Mouse (Mus musculus): Measurements from ENCODE around the gene Tbxa2r. TPM values are rescaled to one million over a fixed set of nuclear protein-coding genes. Genes with fewer than 3 reads are reported as not detected.
A peak's percentile ranks its signal among the peaks of the same experiment; 100 is the strongest.

Gene Tbxa2r
- total RNA-seq, 2 experiments from 2014 or later, result 7.7 to 8.5 TPM

DNA sequence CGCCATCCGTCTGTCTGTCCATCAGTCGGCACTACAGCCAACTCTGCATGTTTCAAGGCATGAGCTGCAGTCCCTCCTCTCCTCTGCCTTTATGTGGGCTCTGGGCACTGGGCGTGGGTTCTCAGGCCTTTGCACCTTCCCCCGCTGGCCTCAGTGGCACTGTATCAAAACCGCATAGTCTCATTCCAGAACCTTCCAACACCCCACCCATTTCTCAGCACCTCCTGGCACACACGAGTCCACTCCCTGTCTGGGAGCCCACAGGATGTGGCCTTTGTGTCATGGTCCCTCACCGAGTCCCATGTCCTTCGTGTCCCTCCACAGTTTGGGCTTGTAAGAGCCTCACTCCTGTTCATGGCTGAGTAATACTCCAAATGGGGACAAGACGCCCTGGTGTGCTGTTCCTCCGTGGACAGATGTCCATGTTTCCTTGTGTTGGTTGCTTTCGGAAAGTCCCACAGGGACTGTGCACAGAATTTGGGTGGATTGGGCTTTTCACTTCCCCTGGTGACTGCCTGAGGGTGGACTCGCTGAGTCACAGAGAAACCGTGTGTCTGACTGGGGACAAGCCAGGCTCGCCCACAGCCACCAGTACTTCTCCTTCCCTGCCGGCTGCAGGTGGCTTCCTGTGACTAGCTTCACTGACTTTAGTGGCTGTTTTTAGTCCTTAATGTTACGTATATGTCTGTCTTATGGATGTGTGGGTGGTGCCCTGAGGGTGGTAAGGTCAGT, 30.0 kb upstream of the Tbxa2r start:
- intact Hi-C loops (cut with DNase I), result no loop called here
- no peak for DNase-seq

GRCm38 (mm10) chr10:81299585-81300351, 28.8 kb upstream of the Tbxa2r start:
- no peak for DNase-seq
- intact Hi-C loops (cut with DNase I), result no loop called here

DNA sequence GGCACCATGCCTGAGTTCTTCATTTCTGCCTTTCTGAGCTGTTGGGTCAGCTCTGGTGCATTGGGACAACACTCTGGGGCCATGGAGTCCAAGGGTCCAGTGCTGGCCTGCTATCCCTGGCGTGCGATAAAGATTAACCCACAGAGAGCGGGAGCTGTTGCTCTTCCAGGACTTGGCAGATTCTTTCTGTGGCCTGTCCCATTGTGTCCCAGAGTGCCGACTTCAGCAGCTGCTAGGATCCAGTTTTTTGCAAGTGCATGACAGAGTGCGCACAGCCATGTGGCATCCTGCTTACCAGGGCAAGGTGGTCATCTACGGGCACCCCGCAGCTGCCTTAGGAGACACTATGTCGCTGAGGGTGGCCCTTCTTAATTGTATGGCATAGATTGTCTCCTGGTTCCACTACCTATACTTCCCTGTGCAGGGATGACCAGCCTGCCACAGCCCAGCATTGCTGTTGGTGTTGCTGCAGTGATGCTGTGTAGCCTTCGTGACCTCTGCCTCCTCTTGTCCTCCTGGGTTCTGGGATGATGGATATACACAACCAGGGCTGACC, 28.1 kb upstream of the Tbxa2r start:
- intact Hi-C loops (cut with DNase I), result no loop called here

GRCm38 (mm10) chr10:81301321-81301720, 27.2 kb upstream of the Tbxa2r start:
- DNase-seq, result no peak
- intact Hi-C loops (cut with DNase I), result no loop called here

More for the DNA sequence above, 28.1 kb upstream of the Tbxa2r start:
- DNase-seq, result no peak

DNA sequence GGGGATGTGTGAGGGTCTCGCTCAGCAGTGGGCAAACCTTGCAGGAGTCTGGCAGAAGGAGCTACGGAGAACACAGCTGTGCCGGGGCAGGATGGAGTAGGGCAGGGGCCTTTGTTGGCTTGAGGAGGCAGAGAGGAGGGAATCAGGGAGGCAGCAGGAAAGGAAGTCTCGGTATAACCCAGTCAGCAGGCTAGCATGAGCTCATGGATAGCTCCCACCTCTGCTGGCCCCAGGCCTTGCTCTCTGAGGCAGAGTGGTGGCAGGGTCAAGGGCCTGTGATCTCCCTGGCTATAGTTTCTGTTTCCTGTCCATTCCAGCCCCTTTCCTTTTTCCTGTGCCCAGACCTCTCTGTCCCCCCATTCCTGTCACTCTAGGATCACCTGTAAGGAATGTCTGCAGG, 26.2 kb upstream of the Tbxa2r start:
- intact Hi-C loops (cut with DNase I), result no loop called here
- DNase-seq, result no peak

GRCm38 (mm10) chr10:81302781-81303218, 25.7 kb upstream of the Tbxa2r start:
- peak; percentile 67 for DNase-seq

DNA sequence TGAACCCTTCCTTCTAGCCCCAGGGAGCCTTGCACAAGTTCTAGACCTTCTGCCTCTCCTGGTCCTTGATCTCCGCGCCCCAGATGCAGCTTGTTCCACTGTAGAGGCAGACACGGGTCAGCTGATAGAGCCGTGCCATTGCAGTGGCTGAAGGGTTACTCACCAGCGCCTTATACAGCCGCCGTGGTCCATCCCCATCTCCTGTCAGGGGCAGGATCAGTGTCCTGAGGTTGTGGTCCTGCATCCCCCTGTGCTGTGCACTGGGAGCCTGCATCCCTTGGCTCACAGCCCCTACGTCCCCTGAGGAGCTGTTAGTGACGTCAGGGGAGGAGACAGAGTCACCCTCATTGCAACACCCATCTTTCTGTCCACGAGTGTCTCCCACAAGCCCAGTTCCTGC, 25.3 kb upstream of the Tbxa2r start:
- intact Hi-C loops (cut with DNase I), result no loop called here
- DNase-seq, result no peak

More at GRCm38 (mm10) chr10:81302781-81303218, 25.7 kb upstream of the Tbxa2r start:
- intact Hi-C loops (cut with DNase I), result no loop called here

DNA sequence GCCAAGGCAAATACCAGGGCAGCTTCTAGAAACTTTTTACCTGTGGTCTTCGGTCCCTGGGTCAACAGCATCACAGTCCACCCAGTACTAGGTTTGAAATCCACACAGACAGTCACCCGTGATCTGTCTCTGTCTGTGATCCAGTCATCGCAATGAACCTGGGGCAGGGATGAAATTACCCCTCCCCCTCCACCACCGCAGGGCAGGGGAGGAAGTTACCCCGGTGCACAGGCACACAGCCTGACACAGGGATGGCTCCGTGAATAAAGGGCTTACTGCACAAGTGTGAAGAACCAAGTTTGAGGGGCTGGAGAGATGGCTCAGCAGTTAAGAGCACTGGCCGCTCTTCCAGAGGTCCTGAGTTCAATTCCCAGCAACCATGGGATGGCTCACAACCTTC, 24.8 kb upstream of the Tbxa2r start:
- DNase-seq, result no peak
- intact Hi-C loops (cut with DNase I), result no loop called here

DNA sequence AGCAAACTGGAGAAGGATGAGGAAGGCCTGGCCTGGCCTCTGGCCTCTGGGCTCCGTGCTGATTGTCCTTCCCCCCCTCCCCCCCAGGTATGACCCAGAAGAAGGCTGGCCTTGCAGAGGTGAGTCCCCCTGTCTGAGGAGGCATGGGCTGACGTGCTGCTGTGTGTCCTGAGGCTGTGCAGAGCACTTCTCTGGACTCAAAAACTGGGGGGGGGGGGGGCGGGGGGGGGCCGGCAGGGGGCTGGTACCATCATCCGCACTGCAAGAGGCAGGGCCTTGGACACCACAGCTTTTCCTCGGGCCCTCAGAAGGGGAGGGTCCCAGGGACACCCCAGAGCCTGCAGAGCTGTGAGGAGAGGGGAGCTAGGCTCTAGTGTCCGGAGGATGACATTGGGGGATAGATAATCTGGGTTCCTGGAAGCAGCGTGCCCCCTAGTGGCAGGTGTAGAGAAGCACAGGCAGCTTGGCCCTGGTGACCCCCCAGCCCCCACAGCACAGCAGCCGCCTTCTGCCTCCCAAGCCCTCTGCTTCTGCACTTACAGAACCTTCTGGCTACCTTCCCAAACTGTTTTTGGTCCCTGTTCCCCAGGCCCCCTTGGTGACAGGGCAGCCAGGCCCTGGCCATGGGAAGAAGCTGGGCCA, 23.8 kb upstream of the Tbxa2r start:
- DNase-seq, result peak; percentile 57 to 80
- intact Hi-C loops (cut with DNase I), result loop anchor here (1.0 kb wide), 1 partner anchor 15 kb away; no protein-coding TSS in a partner anchor

GRCm38 (mm10) chr10:81305663-81306062, 22.9 kb upstream of the Tbxa2r start:
- intact Hi-C loops (cut with DNase I), result loop anchor here (1.0 kb wide), 1 partner anchor 16 kb away; no protein-coding TSS in a partner anchor
- no peak for DNase-seq

GRCm38 (mm10) chr10:81306173-81306668, 22.3 kb upstream of the Tbxa2r start:
- no peak for DNase-seq
- intact Hi-C loops (cut with DNase I), result no loop called here

DNA sequence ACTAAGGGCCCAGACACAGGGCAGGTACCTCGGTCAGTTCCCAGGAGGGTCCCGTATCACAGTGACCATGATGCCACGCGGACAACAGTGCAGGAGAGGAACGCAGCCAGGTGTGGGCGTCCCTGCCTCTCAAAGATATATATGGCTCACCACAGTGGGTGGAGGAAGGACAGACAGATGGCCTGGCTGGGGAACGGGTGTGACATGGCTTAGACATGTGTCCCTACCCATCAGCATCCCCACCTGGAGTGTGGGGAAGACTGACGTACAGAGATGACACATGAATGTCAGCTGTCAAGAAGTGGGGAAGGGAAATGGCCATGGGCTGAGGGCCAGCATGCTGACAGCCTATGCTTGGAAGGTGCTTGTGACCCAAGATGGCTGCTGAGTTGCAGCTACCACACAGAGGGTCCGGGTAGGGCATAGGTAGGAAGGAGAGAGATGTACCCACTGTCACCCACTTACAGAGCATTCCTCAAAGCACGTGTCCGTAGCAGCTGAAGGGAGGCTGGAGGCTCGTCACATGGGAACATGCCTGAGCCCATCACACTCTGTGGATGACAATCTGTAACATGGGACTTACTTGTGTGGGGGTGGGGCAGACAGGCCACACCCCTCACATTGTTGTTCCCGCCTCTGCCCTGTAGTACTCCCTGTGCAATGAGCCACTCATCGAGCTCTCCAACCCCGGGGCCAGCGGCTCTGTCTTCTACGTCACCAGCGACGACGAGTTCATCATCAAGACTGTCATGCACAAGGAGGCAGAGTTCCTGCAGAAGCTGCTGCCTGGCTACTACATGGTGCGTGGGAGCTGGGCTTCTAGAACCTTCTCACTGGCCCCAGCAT, 21.5 kb upstream of the Tbxa2r start:
- intact Hi-C loops (cut with DNase I), result no loop called here

DNA sequence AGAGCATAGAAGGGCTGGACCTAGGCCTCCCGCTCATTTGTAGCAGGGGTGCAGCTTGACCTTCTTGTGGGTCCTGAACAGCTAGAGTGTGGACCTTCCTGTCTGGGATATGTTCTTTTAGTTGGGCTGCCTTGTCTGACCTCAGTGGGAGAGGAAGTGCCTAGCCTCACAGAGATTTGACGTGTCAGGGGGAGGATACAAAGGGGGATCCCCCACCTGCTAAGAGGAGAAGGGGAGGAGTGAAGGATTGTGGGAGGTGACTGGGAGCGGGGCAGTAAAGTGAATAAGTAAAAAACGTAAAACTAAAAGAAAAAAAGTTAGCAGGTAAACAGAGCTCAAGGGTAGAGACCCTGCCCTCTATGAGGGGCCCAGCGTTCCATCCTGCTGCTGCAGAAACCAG, 19.0 kb upstream of the Tbxa2r start:
- DNase-seq, result no peak
- intact Hi-C loops (cut with DNase I), result no loop called here

More for the DNA sequence above, 21.5 kb upstream of the Tbxa2r start:
- no peak for DNase-seq

DNA sequence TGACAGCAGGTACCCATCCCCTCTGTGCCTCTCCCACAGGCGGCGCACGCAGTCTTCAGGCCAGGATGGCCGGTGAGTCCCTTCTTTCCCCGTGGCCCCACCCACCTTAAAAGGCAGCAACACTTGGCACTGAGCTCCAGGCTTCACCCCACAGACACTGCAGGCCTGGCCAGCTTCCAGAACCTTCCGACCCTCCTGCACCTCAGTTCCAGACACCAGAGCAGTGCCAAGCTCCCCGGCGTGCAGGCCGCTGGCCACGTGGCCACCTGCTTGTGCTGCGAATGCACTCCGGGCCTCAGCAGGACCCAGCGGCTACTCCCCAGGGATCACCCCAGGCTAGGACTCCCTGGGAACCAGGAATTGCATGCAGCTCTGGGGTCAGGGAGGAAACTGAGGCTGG, 14.9 kb upstream of the Tbxa2r start:
- no peak for DNase-seq
- intact Hi-C loops (cut with DNase I), result no loop called here

DNA sequence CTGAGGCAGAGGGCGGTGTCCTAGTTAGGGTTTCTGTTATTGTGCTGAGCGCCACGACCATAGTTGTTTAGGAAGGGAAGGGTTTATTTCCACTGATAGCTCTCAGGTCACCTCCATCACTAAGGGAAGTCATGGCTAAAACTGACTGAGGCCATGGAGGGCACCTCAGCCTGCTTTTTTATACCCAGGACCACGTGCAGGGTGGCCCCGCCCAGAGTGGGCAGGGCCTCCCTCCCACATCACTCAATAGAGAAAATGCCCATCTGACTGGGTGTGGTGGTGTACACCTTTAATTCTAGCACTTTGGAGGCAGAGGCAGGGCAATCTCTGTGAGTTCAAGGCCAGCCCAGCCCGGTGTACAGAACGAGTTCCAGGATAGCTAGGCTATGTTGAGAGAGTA, 14.3 kb upstream of the Tbxa2r start:
- intact Hi-C loops (cut with DNase I), result no loop called here
- DNase-seq, result no peak

DNA sequence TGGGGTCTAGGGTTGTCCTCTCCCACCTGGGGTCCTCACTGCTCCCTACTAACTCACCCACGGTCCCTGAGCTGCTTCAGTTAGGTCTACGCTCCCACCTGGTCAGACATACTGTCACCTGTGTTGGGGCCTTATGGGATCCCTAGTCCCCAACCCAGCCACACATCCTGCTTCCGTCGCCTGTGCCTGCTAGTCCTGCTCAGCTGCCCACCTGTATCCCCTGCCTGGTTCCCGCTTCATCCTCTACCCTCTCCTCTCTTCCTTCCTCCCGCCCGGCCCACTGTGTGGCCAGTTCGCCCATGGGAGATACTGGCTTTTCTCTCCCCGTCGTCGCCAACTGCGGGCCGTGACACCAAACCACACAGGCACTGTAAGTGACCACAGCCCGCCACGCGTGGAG, 12.9 kb upstream of the Tbxa2r start:
- intact Hi-C loops (cut with DNase I), result no loop called here
- DNase-seq, result no peak

- intact Hi-C loops (cut with DNase I), result loop anchor here (2.0 kb wide), 1 partner anchor 28 kb away; no protein-coding TSS in a partner anchor
- peak in 1 of 2 experiments; percentile 48 for DNase-seq
Measured at GRCm38 (mm10) chr10:81316338-81317060, 12.0 kb upstream of the Tbxa2r start.

GRCm38 (mm10) chr10:81317273-81317672, 11.3 kb upstream of the Tbxa2r start:
- peak in 1 of 2 experiments; percentile 46 for DNase-seq
- intact Hi-C loops (cut with DNase I), result loop anchor here (2.0 kb wide), 1 partner anchor 28 kb away; no protein-coding TSS in a partner anchor

Measured in heart, postnatal 10 days (tissue).